Mouse (Mus musculus): Measurements from ENCODE around the gene Fbxl21. TPM values are rescaled to one million over a fixed set of nuclear protein-coding genes. Genes with fewer than 3 reads are reported as not detected.
A peak's percentile ranks its signal among the peaks of the same experiment; 100 is the strongest.

Gene Fbxl21
- polyA plus RNA-seq, 1 experiment from 2014 or later = 1.6 TPM

DNA sequence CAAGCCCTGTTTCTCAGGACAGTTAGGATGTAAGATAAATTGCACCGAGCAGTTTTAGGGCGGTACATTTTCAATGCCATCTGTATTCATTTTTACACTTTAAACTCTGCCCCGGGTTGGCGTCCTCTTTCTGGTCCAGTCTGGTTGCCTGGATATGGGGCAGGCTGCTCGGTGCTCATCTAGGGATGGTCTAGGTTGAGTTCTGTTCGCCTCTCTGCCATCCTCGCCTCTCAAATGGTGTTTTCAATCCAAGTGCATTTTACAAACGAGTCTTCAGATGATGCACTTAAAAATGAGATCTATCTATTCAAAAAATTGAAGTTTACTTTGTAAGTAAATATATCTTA lies 522 bp downstream of the Fbxl21 start:
- ATAC-seq (ENCODE audit: low read depth) = no peak; the same call in 1 of the 2 replicates
- WGBS = 5% methylated on average over 8 of the region's 8 CpGs
- no peaks in the 10 kb centered on the region for H3K36me3 ChIP-seq (ENCODE audit: control insufficient read depth, insufficient read depth, low read length)
- DNase-seq (ENCODE audit: low spot score) = no peak
- peak overlapping the region; percentile 69 for H3K9ac ChIP-seq (ENCODE audit: low read depth, low read length)
- H3K4me1 ChIP-seq (ENCODE audit: control insufficient read depth, insufficient read depth, low read length) = 0 out of 2 replicates have a peak, but pooled peaks cover 3% of the 10 kb centered on the region
- H3K4me2 ChIP-seq (ENCODE audit: low read depth, low read length) = peak overlapping the region; percentile 96
- H3K4me3 ChIP-seq (ENCODE audit: low read depth, low read length) = peak overlapping the region; percentile 73
- H3K9me3 ChIP-seq (ENCODE audit: control insufficient read depth, low read length) = no peaks in the 10 kb centered on the region
- no peaks in the 10 kb centered on the region for H3K27me3 ChIP-seq (replicated peaks; ENCODE audit: control insufficient read depth, insufficient read depth, low read length)
- no peak overlapping the region; the same call in 1 of the 2 replicates for H3K27ac ChIP-seq (replicated peaks; ENCODE audit: low read depth, low read length)

GRCm38 (mm10) chr13:56526871-56527270 lies 4.6 kb downstream of the Fbxl21 start:
- Histone ChIP-seq H3K27ac (replicated peaks; ENCODE audit: low read depth, low read length) (no peak overlapping the region), H3K36me3 (ENCODE audit: control insufficient read depth, insufficient read depth, low read length) (no peaks in the 10 kb centered on the region), H3K4me1 (ENCODE audit: control insufficient read depth, insufficient read depth, low read length) (0 out of 2 replicates have a peak, but pooled peaks cover 3% of the 10 kb centered on the region), H3K4me2 (ENCODE audit: low read depth, low read length) (no peak overlapping the region), H3K9ac (ENCODE audit: low read depth, low read length) (no peak overlapping the region), H3K4me3 (ENCODE audit: low read depth, low read length) (no peak overlapping the region), H3K27me3 (replicated peaks; ENCODE audit: control insufficient read depth, insufficient read depth, low read length) (no peaks in the 10 kb centered on the region), H3K9me3 (ENCODE audit: control insufficient read depth, low read length) (no peaks in the 10 kb centered on the region)
- DNase-seq (ENCODE audit: low spot score) (no peak), ATAC-seq (ENCODE audit: low read depth) (no peak)
- WGBS = 80% methylated on average over 12 of the region's 12 CpGs

- H3K9ac ChIP-seq (ENCODE audit: low read depth, low read length) = no peak overlapping the region
- ATAC-seq (ENCODE audit: low read depth) (no peak), DNase-seq (ENCODE audit: low spot score) (no peak)
- WGBS = 91% methylated on average over 7 of the region's 7 CpGs
- H3K4me1 ChIP-seq (ENCODE audit: control insufficient read depth, insufficient read depth, low read length) = 0 out of 2 replicates have a peak, but pooled peaks cover 3% of the 10 kb centered on the region
- no peak overlapping the region for H3K4me2 ChIP-seq (ENCODE audit: low read depth, low read length)
- H3K9me3 ChIP-seq (ENCODE audit: control insufficient read depth, low read length) = no peaks in the 10 kb centered on the region
- H3K36me3 ChIP-seq (ENCODE audit: control insufficient read depth, insufficient read depth, low read length) = no peaks in the 10 kb centered on the region
- H3K27me3 ChIP-seq (replicated peaks; ENCODE audit: control insufficient read depth, insufficient read depth, low read length) = no peaks in the 10 kb centered on the region
- no peak overlapping the region for H3K4me3 ChIP-seq (ENCODE audit: low read depth, low read length)
- H3K27ac ChIP-seq (replicated peaks; ENCODE audit: low read depth, low read length) = no peak overlapping the region
These were observed 5.6 kb downstream of the Fbxl21 start for GRCm38 (mm10) chr13:56527846-56528245.

DNA sequence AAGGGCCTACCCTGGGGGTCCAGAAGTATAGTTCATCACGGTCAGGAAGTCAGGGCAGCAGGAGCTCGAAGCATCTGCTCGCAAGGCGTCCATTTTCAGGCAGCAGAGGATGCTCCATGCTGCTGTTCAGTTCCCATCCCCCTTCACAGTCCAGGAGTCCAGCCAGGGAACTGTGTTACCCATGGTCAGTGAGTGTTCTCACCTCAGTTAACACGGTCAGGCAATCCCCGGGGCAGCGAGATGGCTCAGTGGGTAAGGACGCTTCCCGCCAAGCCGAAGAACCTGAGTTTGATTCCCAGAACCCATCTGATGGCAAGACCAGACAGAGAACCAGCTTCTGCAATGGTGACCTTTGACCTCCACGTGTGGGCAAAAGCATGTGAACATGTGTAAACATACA lies 6.0 kb downstream of the Fbxl21 start:
- no peak for ATAC-seq (ENCODE audit: low read depth)
- Histone ChIP-seq H3K4me3 (ENCODE audit: low read depth, low read length) (no peak overlapping the region), H3K27me3 (replicated peaks; ENCODE audit: control insufficient read depth, insufficient read depth, low read length) (no peaks in the 10 kb centered on the region), H3K27ac (replicated peaks; ENCODE audit: low read depth, low read length) (no peak overlapping the region), H3K9me3 (ENCODE audit: control insufficient read depth, low read length) (0 out of 2 replicates have a peak, but pooled peaks cover under 1% of the 10 kb centered on the region), H3K4me1 (ENCODE audit: control insufficient read depth, insufficient read depth, low read length) (0 out of 2 replicates have a peak, but pooled peaks cover 2% of the 10 kb centered on the region), H3K4me2 (ENCODE audit: low read depth, low read length) (no peak overlapping the region), H3K9ac (ENCODE audit: low read depth, low read length) (no peak overlapping the region), H3K36me3 (ENCODE audit: control insufficient read depth, insufficient read depth, low read length) (no peaks in the 10 kb centered on the region)
- no peak for DNase-seq (ENCODE audit: low spot score)
- 85% methylated on average over 11 of the region's 11 CpGs for WGBS

DNA sequence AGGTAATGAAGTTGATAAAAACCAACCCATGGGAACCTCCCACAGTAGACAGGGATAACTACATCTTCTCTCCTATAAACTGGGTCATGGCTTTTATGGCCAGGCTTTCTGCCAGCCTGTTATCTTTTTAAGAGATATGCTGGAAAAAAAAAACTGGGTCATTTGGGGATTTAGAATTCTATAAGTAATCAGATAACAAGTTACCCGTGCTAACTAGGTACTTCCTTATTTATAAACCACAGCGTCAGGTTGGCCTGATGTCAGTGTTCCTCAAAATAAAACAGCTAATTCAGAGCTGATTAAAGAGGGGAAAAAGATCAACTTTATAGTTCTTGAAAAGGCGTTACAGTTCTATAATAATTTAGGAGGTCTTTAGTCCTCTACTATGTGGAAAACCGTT lies 6.8 kb downstream of the Fbxl21 start:
- H3K4me1 ChIP-seq (ENCODE audit: control insufficient read depth, insufficient read depth, low read length) = no peaks in the 10 kb centered on the region
- H3K27ac ChIP-seq (replicated peaks; ENCODE audit: low read depth, low read length) = no peak overlapping the region
- no peaks in the 10 kb centered on the region for H3K27me3 ChIP-seq (replicated peaks; ENCODE audit: control insufficient read depth, insufficient read depth, low read length)
- no peak for ATAC-seq (ENCODE audit: low read depth)
- H3K9ac ChIP-seq (ENCODE audit: low read depth, low read length) = no peak overlapping the region
- WGBS = 81% methylated on average over 4 of the region's 4 CpGs
- H3K36me3 ChIP-seq (ENCODE audit: control insufficient read depth, insufficient read depth, low read length) = no peaks in the 10 kb centered on the region; the same call in 1 of the 2 replicates
- no peak overlapping the region for H3K4me3 ChIP-seq (ENCODE audit: low read depth, low read length)
- DNase-seq (ENCODE audit: low spot score) = no peak
- no peak overlapping the region for H3K4me2 ChIP-seq (ENCODE audit: low read depth, low read length)
- peaks cover 6% of the 10 kb centered on the region; the same call in 1 of the 2 replicates for H3K9me3 ChIP-seq (ENCODE audit: control insufficient read depth, low read length)

DNA sequence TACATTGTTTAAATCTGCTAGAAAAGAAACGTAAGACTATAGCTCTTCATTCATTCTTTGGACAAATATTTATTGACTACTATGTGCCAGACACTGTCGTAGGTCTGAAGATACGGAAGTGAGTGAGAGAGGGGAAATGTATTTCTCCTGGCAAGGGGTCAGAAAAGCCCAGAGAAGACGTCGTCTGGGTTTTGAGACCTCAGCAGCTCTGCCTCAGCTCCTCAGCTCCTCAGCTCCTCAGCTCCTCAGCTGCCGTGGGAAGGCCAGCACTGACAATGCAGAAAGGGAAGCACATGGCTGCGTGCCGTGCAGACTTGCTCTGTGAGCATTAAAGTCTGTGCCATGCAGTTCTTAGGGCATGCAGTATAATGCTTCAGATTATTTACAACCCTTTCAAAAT lies 7.4 kb downstream of the Fbxl21 start:
- H3K27me3 ChIP-seq (replicated peaks; ENCODE audit: control insufficient read depth, insufficient read depth, low read length) = no peaks in the 10 kb centered on the region
- no peak overlapping the region for H3K9ac ChIP-seq (ENCODE audit: low read depth, low read length)
- WGBS = 57% methylated on average over 8 of the region's 8 CpGs
- no peak overlapping the region for H3K4me2 ChIP-seq (ENCODE audit: low read depth, low read length)
- no peak overlapping the region for H3K4me3 ChIP-seq (ENCODE audit: low read depth, low read length)
- no peak for DNase-seq (ENCODE audit: low spot score)
- H3K27ac ChIP-seq (replicated peaks; ENCODE audit: low read depth, low read length) = no peak overlapping the region
- H3K9me3 ChIP-seq (ENCODE audit: control insufficient read depth, low read length) = peaks cover 9% of the 10 kb centered on the region; the same call in 1 of the 2 replicates
- no peaks in the 10 kb centered on the region; the same call in 1 of the 2 replicates for H3K36me3 ChIP-seq (ENCODE audit: control insufficient read depth, insufficient read depth, low read length)
- no peak for ATAC-seq (ENCODE audit: low read depth)
- no peaks in the 10 kb centered on the region for H3K4me1 ChIP-seq (ENCODE audit: control insufficient read depth, insufficient read depth, low read length)

DNA sequence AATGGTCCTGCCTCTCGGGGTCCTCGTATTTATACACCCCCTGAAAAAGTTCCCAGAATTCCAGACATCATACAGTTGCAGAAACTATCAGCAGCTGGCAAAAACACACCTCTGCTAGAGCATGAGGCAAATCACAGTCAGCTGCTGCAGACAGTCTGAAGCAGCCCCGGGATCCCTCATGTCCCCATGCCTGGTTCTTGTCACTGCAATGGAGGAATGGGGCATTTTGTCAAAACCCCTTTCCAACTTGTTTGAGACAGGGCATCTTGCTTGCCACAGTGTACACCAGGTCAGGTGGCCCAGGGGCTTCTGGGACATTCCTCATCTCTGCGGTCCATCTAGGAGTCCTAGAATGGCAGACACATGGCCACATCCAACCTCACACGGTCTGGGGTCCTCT lies 12.7 kb downstream of the Fbxl21 start:
- no peak overlapping the region for H3K9ac ChIP-seq (ENCODE audit: low read depth, low read length)
- no peaks in the 10 kb centered on the region for H3K27me3 ChIP-seq (replicated peaks; ENCODE audit: control insufficient read depth, insufficient read depth, low read length)
- no peaks in the 10 kb centered on the region for H3K4me1 ChIP-seq (ENCODE audit: control insufficient read depth, insufficient read depth, low read length)
- no peaks in the 10 kb centered on the region; the same call in 1 of the 2 replicates for H3K36me3 ChIP-seq (ENCODE audit: control insufficient read depth, insufficient read depth, low read length)
- no peak for DNase-seq (ENCODE audit: low spot score)
- no peak for ATAC-seq (ENCODE audit: low read depth)
- no peak overlapping the region for H3K27ac ChIP-seq (replicated peaks; ENCODE audit: low read depth, low read length)
- WGBS = 84% methylated on average over 5 of the region's 5 CpGs
- no peak overlapping the region for H3K4me2 ChIP-seq (ENCODE audit: low read depth, low read length)
- peaks cover 13% of the 10 kb centered on the region; the same call in 1 of the 2 replicates for H3K9me3 ChIP-seq (ENCODE audit: control insufficient read depth, low read length)
- no peak overlapping the region for H3K4me3 ChIP-seq (ENCODE audit: low read depth, low read length)

GRCm38 (mm10) chr13:56535570-56535969 lies 13.3 kb downstream of the Fbxl21 start:
- H3K4me3 ChIP-seq (ENCODE audit: low read depth, low read length) = no peak overlapping the region

DNA sequence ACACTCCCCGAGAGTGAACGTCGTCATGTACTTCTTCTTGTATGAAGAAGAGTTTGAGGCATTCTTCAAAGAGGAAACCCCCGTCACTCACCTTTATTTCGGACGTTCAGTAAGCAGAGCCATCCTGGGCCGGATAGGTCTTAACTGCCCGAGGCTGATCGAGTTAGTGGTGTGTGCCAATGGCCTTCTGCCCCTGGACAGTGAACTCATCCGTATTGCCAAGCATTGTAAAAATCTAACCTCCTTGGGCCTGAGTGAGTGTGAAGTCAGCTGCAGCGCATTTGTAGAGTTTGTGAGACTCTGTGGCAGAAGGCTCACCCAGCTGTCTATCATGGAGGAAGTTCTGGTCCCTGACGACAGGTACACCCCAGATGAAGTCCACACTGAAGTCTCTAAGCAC lies 14.8 kb downstream of the Fbxl21 start:
- Histone ChIP-seq H3K4me3 (ENCODE audit: low read depth, low read length) (no peak overlapping the region), H3K4me1 (ENCODE audit: control insufficient read depth, insufficient read depth, low read length) (no peaks in the 10 kb centered on the region), H3K27ac (replicated peaks; ENCODE audit: low read depth, low read length) (no peak overlapping the region), H3K4me2 (ENCODE audit: low read depth, low read length) (no peak overlapping the region), H3K9me3 (ENCODE audit: control insufficient read depth, low read length) (peaks cover 13% of the 10 kb centered on the region; the same call in 1 of the 2 replicates), H3K27me3 (replicated peaks; ENCODE audit: control insufficient read depth, insufficient read depth, low read length) (no peaks in the 10 kb centered on the region), H3K36me3 (ENCODE audit: control insufficient read depth, insufficient read depth, low read length) (no peaks in the 10 kb centered on the region; the same call in 1 of the 2 replicates), H3K9ac (ENCODE audit: low read depth, low read length) (no peak overlapping the region)
- 81% methylated on average over 12 of the region's 12 CpGs for WGBS
- ATAC-seq (ENCODE audit: low read depth) (no peak), DNase-seq (ENCODE audit: low spot score) (no peak)

More at GRCm38 (mm10) chr13:56535570-56535969, 13.3 kb downstream of the Fbxl21 start:
- Histone ChIP-seq H3K4me1 (ENCODE audit: control insufficient read depth, insufficient read depth, low read length) (no peaks in the 10 kb centered on the region), H3K9ac (ENCODE audit: low read depth, low read length) (no peak overlapping the region), H3K4me2 (ENCODE audit: low read depth, low read length) (no peak overlapping the region), H3K27me3 (replicated peaks; ENCODE audit: control insufficient read depth, insufficient read depth, low read length) (no peaks in the 10 kb centered on the region), H3K27ac (replicated peaks; ENCODE audit: low read depth, low read length) (no peak overlapping the region), H3K9me3 (ENCODE audit: control insufficient read depth, low read length) (peaks cover 13% of the 10 kb centered on the region; the same call in 1 of the 2 replicates), H3K36me3 (ENCODE audit: control insufficient read depth, insufficient read depth, low read length) (no peaks in the 10 kb centered on the region; the same call in 1 of the 2 replicates)
- ATAC-seq (ENCODE audit: low read depth) = no peak
- no peak for DNase-seq (ENCODE audit: low spot score)
- WGBS = 74% methylated on average over 5 of the region's 5 CpGs
